23 mouse cellular contexts compared by ENCODE assay signal in the genomic region with DNA sequence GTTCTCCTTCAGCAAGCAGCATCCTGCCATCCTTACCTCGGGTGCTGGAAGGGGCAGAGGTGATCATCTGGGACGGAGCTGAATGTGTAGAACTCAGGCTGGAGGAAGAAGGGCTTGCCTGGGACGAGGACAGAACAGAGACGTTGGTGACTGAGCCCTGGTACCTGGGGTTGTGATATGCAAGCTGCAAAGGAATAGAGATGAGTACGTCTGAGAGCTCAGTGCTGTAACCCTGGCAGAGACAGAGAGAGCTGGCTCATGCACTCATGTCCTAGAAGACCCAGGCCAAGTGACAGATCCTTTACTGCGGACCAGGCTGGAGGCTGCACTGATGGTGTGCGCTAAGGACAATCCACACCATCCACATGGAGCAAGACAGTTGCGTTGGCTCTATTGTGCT.
"Had no signal": no experiment of that assay in that cellular context is flagged by ENCODE, and none has a peak within 500 bp of the region (broad histone marks: within the 10 kb centered on the region; RNA-seq: fewer than 3 reads in every experiment).

No protein-coding gene starts in this region.

- H3K36me3 ChIP-seq: heart, embryonic 12.5 days; kidney, embryonic 15.5 days; limb, embryonic 13.5 days; limb, embryonic 15.5 days; liver, embryonic 12.5 days had no signal

- H3K4me2 ChIP-seq: heart, embryonic 12.5 days; hindbrain, embryonic 13.5 days; hindbrain, embryonic 15.5 days; kidney, embryonic 15.5 days; limb, embryonic 13.5 days; limb, embryonic 15.5 days; liver, embryonic 12.5 days had no signal

- ATAC-seq: hindbrain, postnatal 0 days; intestine, embryonic 16.5 days; liver, embryonic 12.5 days had no signal

- H3K27ac ChIP-seq: hindbrain, embryonic 13.5 days; hindbrain, embryonic 15.5 days; hindbrain, postnatal 0 days; kidney, embryonic 15.5 days; kidney, postnatal 0 days; limb, embryonic 13.5 days; limb, embryonic 15.5 days; liver, embryonic 12.5 days; liver, embryonic 14.5 days had no signal

- H3K27me3 ChIP-seq: heart, embryonic 12.5 days; hindbrain, embryonic 13.5 days; hindbrain, embryonic 15.5 days; kidney, embryonic 15.5 days; limb, embryonic 13.5 days; limb, embryonic 15.5 days; liver, embryonic 12.5 days had no signal

- DNase-seq: gastrocnemius, postnatal 10 days; gastrocnemius, postnatal 36 days; heart, adult 18-20 months; heart, postnatal 10 days; heart, postnatal 36 days; kidney, adult 11 months; kidney, adult 2 months; kidney, adult 9 months; kidney, postnatal 14 days; kidney, postnatal 36 days; layer of hippocampus, postnatal 36 days; left cerebral cortex, postnatal 4 days had no signal

- H3K9me3 ChIP-seq: heart, embryonic 12.5 days; hindbrain, embryonic 13.5 days; hindbrain, embryonic 15.5 days; kidney, embryonic 15.5 days; limb, embryonic 13.5 days; limb, embryonic 15.5 days; liver, embryonic 12.5 days had no signal

- H3K9ac ChIP-seq: heart, embryonic 12.5 days; hindbrain, embryonic 13.5 days; hindbrain, embryonic 15.5 days; kidney, embryonic 15.5 days; limb, embryonic 13.5 days; limb, embryonic 15.5 days; liver, embryonic 12.5 days; liver, embryonic 14.5 days had no signal

- H3K4me3 ChIP-seq: heart, embryonic 12.5 days; hindbrain, embryonic 13.5 days; hindbrain, embryonic 15.5 days; kidney, embryonic 15.5 days; limb, embryonic 13.5 days; limb, embryonic 15.5 days; liver, embryonic 12.5 days had no signal

- H3K4me1 ChIP-seq: heart, embryonic 12.5 days; hindbrain, embryonic 13.5 days; hindbrain, embryonic 15.5 days; kidney, embryonic 15.5 days; limb, embryonic 15.5 days had no signal
